Mouse (Mus musculus): ENCODE data around the gene Igsf9. TPM values are rescaled to one million over a fixed set of nuclear protein-coding genes. Genes with fewer than 3 reads are reported as not detected.
A peak's percentile ranks its signal among the peaks of the same experiment; 100 is the strongest.

Gene Igsf9
- total and polyA plus RNA-seq, 3 experiments = 0.12 to 0.38 TPM; not detected in 1

GRCm38 (mm10) chr1:172525971-172526370, 44.4 kb downstream of the Igsf9 start:
- Histone ChIP-seq H3K9me3 (replicated peaks; ENCODE audit: insufficient read depth, low read length) (no peaks in the 10 kb centered on the region), H3K4me1 (ENCODE audit: control insufficient read depth in 1 of 2, insufficient read depth in 2 of 2, low read length in 2 of 2) (peaks cover 5 to 28% of the 10 kb centered on the region in 2 experiments), H3K27ac (ENCODE audit: control insufficient read depth, low read depth, low read length) (peak overlapping the region; percentile 86), H3K79me2 (ENCODE audit: control insufficient read depth, insufficient read depth, low read length, poor library complexity) (no peaks in the 10 kb centered on the region), H3K4me3 (ENCODE audit: control insufficient read depth in 1 of 2, insufficient read depth in 1 of 2, low read depth in 2 of 2, low read length in 2 of 2) (peak overlapping the region; percentile 2 to 31; a peak in 2 of 4 replicates), H3K36me3 (ENCODE audit: control insufficient read depth in 1 of 2, insufficient read depth in 2 of 2, low read length in 2 of 2) (peaks cover 0 to 19% of the 10 kb centered on the region in 2 experiments; a peak in 2 of 4 replicates), H3K27me3 (ENCODE audit: control insufficient read depth in 1 of 2, insufficient read depth in 2 of 2, low read length in 2 of 2) (no peaks in the 10 kb centered on the region), H3K9ac (ENCODE audit: control insufficient read depth, low read depth, low read length, poor library complexity, severe bottlenecking) (peak overlapping the region; percentile 32)
- TF ChIP-seq NELFE (IDR thresholded peaks at IDR 0.05; ENCODE audit: low read depth, low read length) (no peak), NRF1 (IDR thresholded peaks at IDR 0.05; ENCODE audit: insufficient read depth, low read depth, low read length, poor library complexity, severe bottlenecking) (no peak), USF2 (IDR thresholded peaks at IDR 0.05; ENCODE audit: borderline replicate concordance in 1 of 2, insufficient read depth in 1 of 2, low read depth in 1 of 2, low read length in 2 of 2) (no peak), CHD1 (IDR thresholded peaks at IDR 0.05; ENCODE audit: low read depth, low read length) (no peak), MYB (IDR thresholded peaks at IDR 0.05; ENCODE audit: low read depth, low read length) (no peak), MAZ (IDR thresholded peaks at IDR 0.05; ENCODE audit: low read depth, low read length) (no peak), ETS1 (IDR thresholded peaks at IDR 0.05; ENCODE audit: low read depth, low read length) (no peak)
- peak; percentile 43 for DNase-seq (ENCODE audit: low read depth, low spot score)

- Histone ChIP-seq H3K36me3 (ENCODE audit: control insufficient read depth in 1 of 2, insufficient read depth in 2 of 2, low read length in 2 of 2) (peaks cover 0 to 19% of the 10 kb centered on the region in 2 experiments; a peak in 2 of 4 replicates), H3K27me3 (ENCODE audit: control insufficient read depth in 1 of 2, insufficient read depth in 2 of 2, low read length in 2 of 2) (no peaks in the 10 kb centered on the region), H3K27ac (ENCODE audit: control insufficient read depth, low read depth, low read length) (peak overlapping the region; percentile 86), H3K79me2 (ENCODE audit: control insufficient read depth, insufficient read depth, low read length, poor library complexity) (no peaks in the 10 kb centered on the region), H3K9me3 (replicated peaks; ENCODE audit: insufficient read depth, low read length) (no peaks in the 10 kb centered on the region), H3K4me3 (ENCODE audit: control insufficient read depth in 1 of 2, insufficient read depth in 1 of 2, low read depth in 2 of 2, low read length in 2 of 2) (peak overlapping the region; percentile 14 to 49; a peak in 3 of 4 replicates), H3K4me1 (ENCODE audit: control insufficient read depth in 1 of 2, insufficient read depth in 2 of 2, low read length in 2 of 2) (peaks cover 5 to 28% of the 10 kb centered on the region in 2 experiments), H3K9ac (ENCODE audit: control insufficient read depth, low read depth, low read length, poor library complexity, severe bottlenecking) (peak overlapping the region; percentile 32)
- TF ChIP-seq MXI1 (IDR thresholded peaks at IDR 0.05; ENCODE audit: low read depth, low read length) = peak; percentile 66
- peak; percentile 88 for TF ChIP-seq ETS1 (IDR thresholded peaks at IDR 0.05; ENCODE audit: low read depth, low read length)
- peak; percentile 96 for TF ChIP-seq GATA1 (IDR thresholded peaks at IDR 0.05; ENCODE audit: low read depth, low read length)
- peak; percentile 10; the same call in 1 of the 2 replicates for TF ChIP-seq NELFE (IDR thresholded peaks at IDR 0.05; ENCODE audit: low read depth, low read length)
- peak; percentile 96 for TF ChIP-seq TCF12 (IDR thresholded peaks at IDR 0.05; ENCODE audit: low read depth, low read length)
- no peak for TF ChIP-seq POLR2AphosphoS2 (IDR thresholded peaks at IDR 0.05; ENCODE audit: low read length)
- TF ChIP-seq BHLHE40 (IDR thresholded peaks at IDR 0.05; ENCODE audit: borderline replicate concordance, low read depth, low read length) = peak; percentile 65; the same call in 1 of the 2 replicates
- TF ChIP-seq GABPA (IDR thresholded peaks at IDR 0.05; ENCODE audit: low read depth, low read length) = no peak
- no peak for TF ChIP-seq RAD21 (IDR thresholded peaks at IDR 0.05; ENCODE audit: low read depth, low read length)
- TF ChIP-seq TBP (IDR thresholded peaks at IDR 0.05; ENCODE audit: low read depth, low read length) = peak; percentile 59
- no peak for TF ChIP-seq MAFK (IDR thresholded peaks at IDR 0.05; ENCODE audit: borderline replicate concordance, low read depth, low read length)
- peak; percentile 76 for TF ChIP-seq MYC (IDR thresholded peaks at IDR 0.05; ENCODE audit: low read depth, low read length)
- TF ChIP-seq MYB (IDR thresholded peaks at IDR 0.05; ENCODE audit: low read depth, low read length) = no peak
- peak; percentile 85 to 89 for TF ChIP-seq EP300 (IDR thresholded peaks at IDR 0.05; ENCODE audit: low read depth in 1 of 2, low read length in 2 of 2)
- TF ChIP-seq USF2 (IDR thresholded peaks at IDR 0.05; ENCODE audit: borderline replicate concordance in 1 of 2, insufficient read depth in 1 of 2, low read depth in 1 of 2, low read length in 2 of 2) = no peak
- no peak for TF ChIP-seq USF1 (IDR thresholded peaks at IDR 0.05; ENCODE audit: low read depth, low read length)
- peak; percentile 99 for TF ChIP-seq TAL1 (IDR thresholded peaks at IDR 0.05; ENCODE audit: low read length)
- TF ChIP-seq SIN3A (IDR thresholded peaks at IDR 0.05; ENCODE audit: low read length) = no peak
- no peak for TF ChIP-seq CHD2 (IDR thresholded peaks at IDR 0.05; ENCODE audit: low read length)
- no peak for TF ChIP-seq ZNF384 (IDR thresholded peaks at IDR 0.05; ENCODE audit: low read depth, low read length)
- TF ChIP-seq POLR2A (IDR thresholded peaks at IDR 0.05; ENCODE audit: control insufficient read depth in 1 of 2, insufficient read depth in 1 of 2, low read depth in 1 of 2, low read length in 2 of 2, poor library complexity in 1 of 2) = 0 out of 4 replicates have a peak, but pooled peaks of 1 of the 2 experiments have one; percentile 23
- TF ChIP-seq RCOR1 (IDR thresholded peaks at IDR 0.05; ENCODE audit: low read depth, low read length) = peak; percentile 96
- no peak for TF ChIP-seq ZC3H11A (IDR thresholded peaks at IDR 0.05; ENCODE audit: low read depth, low read length)
- TF ChIP-seq MAX (IDR thresholded peaks at IDR 0.05; ENCODE audit: low read length) = peak; percentile 59; the same call in 1 of the 2 replicates
- peak; percentile 94 for DNase-seq (ENCODE audit: low read depth, low spot score)
These were observed 44.9 kb downstream of the Igsf9 start for GRCm38 (mm10) chr1:172526380-172527081.
